Comparison of ENCODE assay signal across 10 mouse cellular contexts in genomic region chr1:155088847-155089603, GRCm38 (mm10). TPM values are rescaled to one million over a fixed set of nuclear protein-coding genes. Genes with fewer than 3 reads are reported as not detected.
DNase-seq lines count a peak whose midpoint lies in the region; ATAC-seq and TF ChIP-seq lines count a peak whose summit lies in the region.
"Had no signal": no experiment of that assay in that cellular context is flagged by ENCODE, and none has a peak within 500 bp of the region (broad histone marks: within the 10 kb centered on the region; RNA-seq: fewer than 3 reads in every experiment).

No protein-coding gene starts in this region.

- peak overlapping the region; percentile 50 for H3K27ac ChIP-seq in heart, embryonic 10.5 days
- peak overlapping the region; percentile 65 for H3K27ac ChIP-seq in lung, embryonic 16.5 days (ENCODE audit: low read length)
- peak overlapping the region; percentile 61; the same call in 1 of the 2 replicates for H3K27ac ChIP-seq in stomach, postnatal 0 days (replicated peaks)
- H3K27ac ChIP-seq: neural tube, embryonic 13.5 days had no signal

- peak overlapping the region; percentile 14; the same call in 1 of the 2 replicates for H3K9ac ChIP-seq in lung, embryonic 16.5 days (ENCODE audit: low read length)
- no peak overlapping the region for H3K9ac ChIP-seq in stomach, postnatal 0 days (ENCODE audit: low read length)
- H3K9ac ChIP-seq: forebrain, postnatal 0 days; neural tube, embryonic 13.5 days had no signal

- no peak overlapping the region for H3K4me2 ChIP-seq in lung, embryonic 16.5 days (ENCODE audit: low read depth, low read length)
- no peak overlapping the region for H3K4me2 ChIP-seq in stomach, postnatal 0 days (replicated peaks; ENCODE audit: low read depth)
- H3K4me2 ChIP-seq: neural tube, embryonic 13.5 days had no signal

- no peak for DNase-seq in heart, embryonic 10.5 days (ENCODE audit: low spot score)
- DNase-seq in heart, postnatal 4 days, result no peak
- DNase-seq in lung, postnatal 25 days (ENCODE audit: low spot score), result no peak
- no peak for DNase-seq in stomach, postnatal 0 days (ENCODE audit: low spot score)
- DNase-seq in adrenal gland, postnatal 14 days, result no peak
- no peak for DNase-seq in thymus, postnatal 0 days (ENCODE audit: low spot score)
- DNase-seq: forebrain, postnatal 0 days had no signal

- peaks cover 80% of the 10 kb centered on the region for H3K4me1 ChIP-seq in heart, embryonic 10.5 days
- peaks cover 77% of the 10 kb centered on the region for H3K4me1 ChIP-seq in lung, embryonic 16.5 days (replicated peaks; ENCODE audit: control insufficient read depth, insufficient read depth, low read length)
- peaks cover 37% of the 10 kb centered on the region for H3K4me1 ChIP-seq in stomach, postnatal 0 days (replicated peaks; ENCODE audit: control insufficient read depth, insufficient read depth)

- ATAC-seq in lung, embryonic 16.5 days (ENCODE audit: low read depth), result no peak
- ATAC-seq in inflammation-experienced regulatory T-cells, adult 6 months, result peak; percentile 44
- no peak for ATAC-seq in stomach, postnatal 0 days (ENCODE audit: low FRiP score, low TSS enrichment)
- ATAC-seq: forebrain, postnatal 0 days had no signal

- TF ChIP-seq EP300 in stomach, postnatal 0 days (optimal IDR thresholded peaks at IDR 0.05), result no peak

- 44% methylated on average over 16 of the region's 16 CpGs for WGBS in heart, embryonic 10.5 days
- 22% methylated on average over 16 of the region's 16 CpGs for WGBS in lung, embryonic 16.5 days
- WGBS in stomach, postnatal 0 days, result 25% methylated on average over 16 of the region's 16 CpGs

- no peaks in the 10 kb centered on the region for H3K27me3 ChIP-seq in heart, embryonic 10.5 days (ENCODE audit: insufficient read depth, poor library complexity, severe bottlenecking)
- H3K27me3 ChIP-seq in lung, embryonic 16.5 days (ENCODE audit: control insufficient read depth, insufficient read depth, low read depth, low read length), result no peaks in the 10 kb centered on the region
- H3K27me3 ChIP-seq in stomach, postnatal 0 days (ENCODE audit: control insufficient read depth, insufficient read depth, low read length), result no peaks in the 10 kb centered on the region
- H3K27me3 ChIP-seq: neural tube, embryonic 13.5 days had no signal

- H3K9me3 ChIP-seq in heart, embryonic 10.5 days, result no peaks in the 10 kb centered on the region
- no peaks in the 10 kb centered on the region for H3K9me3 ChIP-seq in lung, embryonic 16.5 days (ENCODE audit: control insufficient read depth, low read length)
- H3K9me3 ChIP-seq in stomach, postnatal 0 days (ENCODE audit: control insufficient read depth, low read length), result no peaks in the 10 kb centered on the region
- H3K9me3 ChIP-seq: neural tube, embryonic 13.5 days had no signal

- TF ChIP-seq CTCF in stomach, postnatal 0 days (IDR thresholded peaks at IDR 0.05; ENCODE audit: low read depth), result no peak

- H3K4me3 ChIP-seq in heart, embryonic 10.5 days, result no peak overlapping the region
- no peak overlapping the region for H3K4me3 ChIP-seq in lung, embryonic 16.5 days (ENCODE audit: low read length)
- no peak overlapping the region for H3K4me3 ChIP-seq in stomach, postnatal 0 days (ENCODE audit: low read depth, low read length)
- H3K4me3 ChIP-seq: neural tube, embryonic 13.5 days had no signal

- no peaks in the 10 kb centered on the region for H3K36me3 ChIP-seq in heart, embryonic 10.5 days
- no peaks in the 10 kb centered on the region for H3K36me3 ChIP-seq in lung, embryonic 16.5 days (ENCODE audit: control insufficient read depth, insufficient read depth, low read length)
- H3K36me3 ChIP-seq in stomach, postnatal 0 days (ENCODE audit: control insufficient read depth, insufficient read depth, low read length), result no peaks in the 10 kb centered on the region
- H3K36me3 ChIP-seq: neural tube, embryonic 13.5 days had no signal

RNA-seq across cellular contexts. Expression of gene Ier5, which starts 10.4 kb away (rescaled TPM):
- polyA plus RNA-seq in heart, embryonic 10.5 days (2016; fragmentation: Nextera tagmentation; extraction: Ambion mirVana), result 3.4 and 8.6 TPM in 2 replicates
- 10 to 100 TPM; 26.1 to 26.6 TPM for total RNA-seq in heart, postnatal 4 days (2021)
- 4.3 and 4.5 TPM in 2 replicates for polyA plus RNA-seq in lung, embryonic 16.5 days (2015; fragmentation: Nextera tagmentation; extraction: Ambion mirVana)
- polyA plus RNA-seq in inflammation-experienced regulatory T-cells, adult 6 months (2017; shearing (Covaris generic)), result 10 to 100 TPM in 1 of 3 experiments, 1 to 10 TPM in 2; 6.6 to 12.8 (median 7.5) TPM
- polyA plus RNA-seq in stomach, postnatal 0 days (2015; fragmentation: Nextera tagmentation; extraction: Ambion mirVana), result 7.3 and 11.2 TPM in 2 replicates
- 11.1 and 12.9 TPM in 2 replicates for total RNA-seq in adrenal gland, postnatal 14 days (2021)
- 6.4 and 10.8 TPM in 2 replicates for polyA plus RNA-seq in thymus, postnatal 0 days (2015; fragmentation: Nextera tagmentation; extraction: Ambion mirVana)

RNA-seq across cellular contexts. Expression of gene Mr1, which starts 57.6 kb away (rescaled TPM):
- polyA plus RNA-seq in heart, embryonic 10.5 days (2016; fragmentation: Nextera tagmentation; extraction: Ambion mirVana), result 1.3 and 1.6 TPM in 2 replicates
- 1 to 10 TPM; 8.8 to 9.4 TPM for total RNA-seq in heart, postnatal 4 days (2021)
- polyA plus RNA-seq in lung, embryonic 16.5 days (2015; fragmentation: Nextera tagmentation; extraction: Ambion mirVana), result 13.9 and 14.0 TPM in 2 replicates
- polyA plus RNA-seq in inflammation-experienced regulatory T-cells, adult 6 months (2017; shearing (Covaris generic)), result 10 to 100 TPM; 14.3 to 23.5 (median 22.1) TPM
- 4.2 and 4.3 TPM in 2 replicates for polyA plus RNA-seq in stomach, postnatal 0 days (2015; fragmentation: Nextera tagmentation; extraction: Ambion mirVana)
- 13.8 and 17.2 TPM in 2 replicates for total RNA-seq in adrenal gland, postnatal 14 days (2021)
- 31.1 and 34.0 TPM in 2 replicates for polyA plus RNA-seq in thymus, postnatal 0 days (2015; fragmentation: Nextera tagmentation; extraction: Ambion mirVana)
